Mouse (Mus musculus) left cerebral cortex, adult 2 months (tissue): ENCODE results near the gene Tmbim6. TPM values are rescaled to one million over a fixed set of nuclear protein-coding genes. Genes with fewer than 3 reads are reported as not detected.
"Not testable (repeated sequence)": the region's sequence is repeated elsewhere in the genome, so short reads cannot be mapped to it uniquely, and the experiment has no call there.

Source experiments
- DNase-seq, 2 experiments: peaks; one replicate each; pipeline ENCODE4 v3.0.0; 2021 to 2022; ENCODE audit warnings: low spot score in 2 of 2, mixed read lengths in 1 of 2; ENCODE audit errors: extremely low spot score in 1 of 2
- H3K27ac ChIP-seq: fragments of 200-600 bp; 2 replicates; pipeline ENCODE4 v1.8.1; 2022
- H3K4me3 ChIP-seq: fragments of 200-600 bp; 2 replicates; pipeline ENCODE4 v1.8.1; 2022
- CTCF ChIP-seq: fragments of 200-600 bp; IDR thresholded peaks from 2 replicates; pipeline ENCODE4 v1.8.1; 2022; ENCODE audit warnings: antibody characterized with exemption, mild to moderate bottlenecking, moderate library complexity
- intact Hi-C: fragments of 180-260 bp; cut with DNase I; formaldehyde crosslinking; loops from one replicate; pipeline ENCODE4 v1.15.1; 2025
- total RNA-seq, 2 experiments: library from RNA; stranded (reverse); gene quantifications; 2 replicates each; pipeline ENCODE4 v1.2.3; 2021

The Tmbim6 gene
- total RNA-seq, 2 experiments from 2014 or later = 332 to 333 TPM

DNA sequence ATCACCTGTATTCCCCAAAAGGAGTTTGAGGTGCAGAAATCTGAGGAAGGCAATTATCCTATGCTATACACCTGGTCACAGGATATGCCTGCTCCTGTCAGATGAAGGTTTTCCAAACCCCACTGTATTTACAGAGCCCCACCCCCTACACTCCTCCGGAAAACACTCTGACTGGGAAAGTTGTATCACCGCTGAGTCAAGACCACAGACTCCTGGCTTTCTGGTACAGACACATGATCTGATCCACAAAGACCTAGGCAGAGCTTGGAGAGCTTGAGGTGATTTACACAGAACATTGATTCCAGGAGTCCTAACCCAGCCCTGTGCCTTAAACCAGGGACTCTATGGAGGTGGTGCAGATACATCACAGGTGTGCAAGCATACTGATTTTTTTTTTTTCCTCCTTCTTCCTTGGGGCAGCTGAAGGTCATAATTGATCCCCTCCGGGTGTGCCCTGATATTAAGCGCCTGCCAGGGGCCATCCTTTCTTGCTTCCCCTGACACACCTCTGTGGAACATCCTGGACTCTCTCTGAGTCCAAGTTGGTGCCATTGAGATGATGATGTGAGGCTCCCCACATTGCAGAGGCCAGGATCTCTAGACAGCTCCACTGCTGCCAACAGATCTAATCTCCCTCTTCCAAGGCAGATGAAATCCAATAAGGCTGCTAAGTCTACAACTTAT is 24.0 kb upstream of the Tmbim6 start:
- H3K4me3 ChIP-seq = peak overlapping the region; percentile 72
- intact Hi-C loops = no loop called here
- H3K27ac ChIP-seq = no peak overlapping the region
- DNase-seq = no peak
- TF ChIP-seq CTCF = no peak

DNA sequence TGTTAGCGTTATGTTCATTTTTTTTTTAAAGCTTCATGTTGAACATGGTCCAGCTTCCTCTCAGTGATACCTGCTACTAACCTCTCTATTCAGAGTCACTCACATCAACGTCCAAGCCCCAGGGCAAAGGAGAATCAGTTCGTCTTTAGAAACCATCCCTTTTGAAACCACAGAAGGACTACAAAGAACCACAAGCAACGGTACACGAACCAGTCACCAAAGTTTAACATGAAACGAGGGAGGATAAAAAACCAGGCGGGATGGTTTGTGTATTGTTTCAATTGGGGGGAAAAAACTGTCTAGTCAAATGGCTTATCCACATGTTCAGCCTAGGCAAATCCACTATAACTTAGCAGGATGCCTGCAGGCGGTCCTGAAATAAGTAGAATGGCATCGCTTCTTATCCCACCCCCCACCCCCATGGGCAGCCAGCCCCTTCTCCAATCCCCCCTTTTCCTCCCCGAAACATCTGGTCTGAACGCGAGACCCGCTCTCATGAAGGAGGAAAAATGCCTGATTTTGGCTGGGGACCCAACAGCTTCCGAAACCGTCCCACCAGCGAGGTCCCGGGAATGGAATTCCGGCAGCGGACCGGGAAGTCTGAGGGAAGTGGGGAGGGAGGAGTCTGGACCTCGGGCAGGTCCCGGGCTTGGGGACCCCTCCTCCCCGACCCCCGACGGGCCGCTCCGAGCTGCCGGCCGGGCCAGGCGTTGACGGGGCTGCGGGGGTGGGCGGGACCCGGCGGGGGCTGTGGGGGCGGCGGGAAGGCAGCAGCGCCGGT is 23.1 kb upstream of the Tmbim6 start:
- H3K27ac ChIP-seq = peak overlapping the region; percentile 82
- H3K4me3 ChIP-seq = peak overlapping the region; percentile 72
- intact Hi-C loops = loop anchor here (1.0 to 2.0 kb wide), 2 partner anchors 43 to 52 kb away; no protein-coding TSS in a partner anchor
- DNase-seq = peak in 1 of 2 experiments; percentile 17
- TF ChIP-seq CTCF = no peak

DNA sequence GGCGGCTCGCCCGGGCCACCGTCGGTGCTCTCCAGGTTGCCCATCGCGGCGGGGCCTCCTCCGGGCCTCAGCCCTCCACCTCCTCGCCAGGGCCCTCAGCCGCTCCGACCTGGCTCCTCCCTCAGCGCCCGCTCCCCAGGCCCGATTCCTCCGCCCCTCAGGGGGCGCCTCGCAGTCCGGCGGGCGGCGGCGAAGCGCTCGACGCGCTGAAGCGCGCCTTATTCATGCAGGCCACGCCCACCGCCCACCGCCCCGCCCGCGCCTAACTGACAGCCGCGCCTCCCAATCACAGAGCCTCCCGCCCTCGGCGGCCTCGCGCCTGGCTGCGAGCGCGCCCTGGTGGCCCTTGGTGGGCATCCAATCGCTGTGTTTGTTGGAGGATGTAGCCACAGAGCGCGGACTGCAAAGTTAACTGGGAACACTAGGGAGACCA is 22.4 kb upstream of the Tmbim6 start, which contains the start of gene Fmnl3:
Gene Fmnl3 (minus strand): TSS at position 224 of the 433 bp plus-strand sequence.
- Histone ChIP-seq H3K27ac (peak within 1 kb of the TSS; percentile 82), H3K4me3 (peak within 1 kb of the TSS; percentile 72)
- intact Hi-C loops = loop anchor here (1.0 to 2.0 kb wide), 2 partner anchors 43 to 53 kb away; no protein-coding TSS in a partner anchor
- peak; percentile 86 for TF ChIP-seq CTCF
- DNase-seq = peak; percentile 95 to 99

DNA sequence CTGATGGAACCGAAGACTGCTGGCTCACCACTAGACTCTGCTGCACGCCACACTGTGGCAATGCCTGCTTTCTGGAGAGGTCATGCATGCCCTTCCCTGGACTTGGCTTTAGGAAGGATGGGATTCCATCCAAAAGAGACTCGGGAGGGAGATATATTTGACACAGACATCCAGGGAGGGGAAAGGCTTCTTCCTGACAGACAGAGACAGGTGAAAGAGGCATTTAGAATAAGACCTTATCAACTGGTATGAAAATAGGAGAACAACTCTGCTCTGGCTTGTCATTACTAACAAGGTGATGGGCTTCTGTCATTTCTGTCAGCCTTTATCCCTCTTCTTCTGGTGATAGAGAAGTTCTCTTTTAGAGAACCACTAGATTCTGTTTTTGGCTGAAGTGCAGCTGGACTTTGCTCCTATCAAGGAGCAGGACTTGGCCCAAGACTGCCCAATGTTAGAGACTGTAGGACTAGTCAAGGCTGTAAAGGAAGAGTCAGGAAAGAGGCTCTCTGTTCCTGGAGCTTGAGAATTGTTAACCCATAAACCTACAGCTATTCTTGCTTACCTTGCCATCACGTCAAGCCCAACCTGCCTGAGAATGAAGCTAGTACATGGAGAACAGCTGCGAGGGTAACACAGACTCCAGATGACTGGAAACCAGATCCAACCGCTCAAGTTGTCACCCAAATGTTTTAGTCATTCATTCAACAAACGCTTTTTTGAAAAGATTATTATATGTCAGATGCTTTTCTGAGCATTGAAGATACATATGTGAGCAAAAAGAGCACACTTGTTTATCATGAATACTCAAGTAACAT is 20.9 kb upstream of the Tmbim6 start:
- H3K27ac ChIP-seq = no peak overlapping the region
- TF ChIP-seq CTCF = no peak
- no peak overlapping the region for H3K4me3 ChIP-seq
- intact Hi-C loops = loop anchor here (2.0 kb wide), 1 partner anchor 45 kb away; no protein-coding TSS in a partner anchor
- no peak for DNase-seq

DNA sequence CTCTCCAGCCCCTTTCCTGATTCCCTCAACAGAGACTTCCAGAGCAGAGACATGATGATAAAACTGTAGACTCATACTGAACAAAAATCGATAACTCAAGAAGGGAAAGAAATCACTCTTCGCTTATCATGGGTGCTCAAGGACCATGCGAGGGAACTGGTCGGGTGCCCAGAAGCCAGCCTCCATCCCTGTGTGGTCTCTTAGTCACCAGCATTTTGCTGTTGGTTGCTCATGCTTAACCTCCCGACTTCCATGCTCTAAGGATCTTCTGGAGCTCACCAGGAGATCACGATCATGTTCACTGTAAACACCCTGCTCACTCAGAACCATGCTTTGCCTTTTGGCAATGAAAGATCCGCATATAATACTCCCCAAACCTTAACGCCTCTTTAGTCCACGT is 19.9 kb upstream of the Tmbim6 start:
- DNase-seq = no peak
- intact Hi-C loops = no loop called here
- no peak for TF ChIP-seq CTCF
- Histone ChIP-seq H3K27ac (no peak overlapping the region), H3K4me3 (no peak overlapping the region)

DNA sequence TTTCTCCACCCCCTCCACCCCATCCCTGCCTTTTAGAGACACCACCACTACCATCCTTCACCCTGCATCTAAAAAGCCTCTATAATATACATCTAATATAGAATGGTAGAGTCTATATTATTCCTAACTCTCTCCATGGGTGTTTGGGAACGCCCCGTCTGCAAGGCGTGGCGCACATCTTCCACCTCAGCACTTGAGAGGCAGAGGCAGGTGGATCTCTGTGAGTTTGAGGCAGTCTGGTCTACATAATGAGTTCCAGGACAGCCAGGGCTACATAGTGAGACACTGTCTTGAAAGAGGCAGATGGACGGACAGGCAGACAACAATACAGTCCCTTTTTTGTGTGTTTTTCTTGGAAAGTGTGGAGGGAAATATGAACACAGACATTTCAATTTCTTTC is 17.6 kb upstream of the Tmbim6 start:
- DNase-seq = no peak
- no peak overlapping the region for H3K27ac ChIP-seq
- no peak for TF ChIP-seq CTCF
- H3K4me3 ChIP-seq = no peak overlapping the region
- intact Hi-C loops = no loop called here

DNA sequence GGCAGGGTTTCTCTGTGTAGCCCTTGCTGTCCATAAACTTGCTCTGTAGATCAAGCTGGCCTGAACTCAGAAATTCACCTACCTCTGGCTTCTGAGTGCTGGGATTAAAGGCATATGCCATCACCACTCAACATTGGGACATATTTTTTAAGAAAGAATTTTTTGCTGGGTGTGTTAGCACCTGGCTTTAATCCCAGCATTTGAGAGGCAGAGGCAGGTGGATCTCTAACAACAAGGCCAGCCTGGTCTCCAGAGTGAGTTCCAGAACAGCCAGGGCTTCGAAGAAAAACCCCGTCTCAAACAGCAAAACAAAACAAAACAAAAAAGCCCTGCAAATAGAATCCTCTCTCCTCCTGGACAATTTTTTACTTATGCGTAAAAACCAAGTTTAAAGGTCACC is 17.1 kb upstream of the Tmbim6 start:
- intact Hi-C loops = no loop called here

DNA sequence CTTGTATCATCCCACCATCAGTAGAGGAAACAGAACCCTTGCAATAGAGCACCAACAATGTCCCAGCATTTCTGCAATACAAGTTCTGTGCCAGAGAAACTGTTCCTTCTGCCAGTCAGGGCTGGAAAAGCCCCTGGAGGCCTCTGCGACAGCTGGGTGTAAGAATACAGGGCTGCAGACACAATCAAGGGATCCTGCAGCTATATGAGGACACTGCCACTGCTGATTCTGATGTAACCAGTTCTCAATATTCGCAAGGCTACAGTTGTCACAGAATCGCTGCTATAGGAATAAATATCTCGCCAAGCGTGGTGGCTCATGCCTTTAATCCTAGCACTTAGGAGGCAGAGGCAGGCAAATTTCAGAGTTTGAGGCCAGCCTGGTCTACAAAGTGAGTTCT is 16.4 kb upstream of the Tmbim6 start:
- DNase-seq = no peak
- intact Hi-C loops = no loop called here
- Histone ChIP-seq H3K27ac (no peak overlapping the region), H3K4me3 (no peak overlapping the region)
- no peak for TF ChIP-seq CTCF

More for the DNA sequence above, 17.1 kb upstream of the Tmbim6 start:
- TF ChIP-seq CTCF = no peak
- DNase-seq = no peak
- no peak overlapping the region for H3K27ac ChIP-seq
- no peak overlapping the region for H3K4me3 ChIP-seq

DNA sequence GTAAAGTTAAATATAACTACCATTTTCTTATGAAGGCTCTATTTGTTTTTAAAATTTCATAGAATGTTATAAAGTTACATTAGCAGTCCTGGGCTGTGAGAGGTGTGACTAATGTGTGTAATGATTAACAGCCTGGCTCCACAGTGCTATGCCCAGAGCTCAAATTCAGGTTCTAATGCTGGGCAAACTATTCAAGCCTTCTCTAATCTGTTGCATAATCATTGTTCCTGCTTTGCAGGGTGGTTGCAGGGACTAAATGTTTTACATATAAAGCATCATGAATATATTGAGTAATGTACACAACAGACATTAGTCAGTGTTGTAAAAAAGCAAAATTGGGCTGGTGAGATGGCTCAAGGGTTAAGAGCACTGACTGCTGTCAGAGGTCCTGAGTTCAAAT is 9.8 kb upstream of the Tmbim6 start:
- no peak for TF ChIP-seq CTCF
- intact Hi-C loops = no loop called here
- Histone ChIP-seq H3K27ac (no peak overlapping the region), H3K4me3 (no peak overlapping the region)
- no peak for DNase-seq

DNA sequence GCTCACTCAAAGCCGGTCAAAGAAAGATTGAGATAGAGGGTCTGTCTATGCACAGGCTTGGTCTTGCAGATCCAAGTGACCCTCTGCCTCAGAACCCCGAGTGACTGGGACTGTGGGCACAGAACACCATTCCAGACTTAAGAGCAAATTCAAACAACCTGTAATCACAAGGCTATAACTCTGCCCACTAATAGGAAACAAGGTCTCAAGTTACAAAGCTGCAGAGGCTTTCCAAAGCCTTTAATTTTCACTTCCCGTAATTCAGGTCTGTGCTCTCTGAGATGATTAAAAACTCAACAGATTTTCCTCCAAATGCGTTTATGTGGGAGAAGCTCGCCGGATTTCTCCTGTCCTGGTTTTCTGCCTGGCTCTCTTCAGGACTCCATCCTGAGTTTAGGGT is 8.6 kb upstream of the Tmbim6 start:
- H3K27ac ChIP-seq = no peak overlapping the region
- intact Hi-C loops = no loop called here
- TF ChIP-seq CTCF = no peak
- no peak for DNase-seq
- no peak overlapping the region for H3K4me3 ChIP-seq

DNA sequence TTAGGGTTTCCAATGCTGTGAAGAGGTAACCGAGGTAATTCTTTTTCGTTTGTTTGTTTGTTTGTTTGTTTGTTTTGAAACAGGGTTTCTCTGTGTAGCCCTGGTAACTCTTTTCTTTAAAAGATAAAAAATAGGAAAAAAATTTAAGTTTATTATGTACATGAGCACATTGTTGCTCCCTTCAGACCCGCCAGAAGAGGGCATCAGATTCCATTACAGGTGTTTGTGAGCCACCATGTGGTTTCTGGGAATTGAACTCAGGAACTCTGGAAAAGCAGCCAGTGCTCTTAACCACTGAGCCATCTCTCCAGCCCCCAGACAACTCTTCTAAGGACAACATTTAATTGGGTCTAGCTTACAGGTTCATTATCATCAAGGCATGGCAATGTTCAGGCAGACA is 6.6 kb upstream of the Tmbim6 start:
- DNase-seq, H3K4me3 ChIP-seq, intact Hi-C loops, H3K27ac ChIP-seq: not testable (repeated sequence)
- TF ChIP-seq CTCF = peak; percentile 39
